8 mouse cellular contexts compared by ENCODE assay signal in the genomic region with DNA sequence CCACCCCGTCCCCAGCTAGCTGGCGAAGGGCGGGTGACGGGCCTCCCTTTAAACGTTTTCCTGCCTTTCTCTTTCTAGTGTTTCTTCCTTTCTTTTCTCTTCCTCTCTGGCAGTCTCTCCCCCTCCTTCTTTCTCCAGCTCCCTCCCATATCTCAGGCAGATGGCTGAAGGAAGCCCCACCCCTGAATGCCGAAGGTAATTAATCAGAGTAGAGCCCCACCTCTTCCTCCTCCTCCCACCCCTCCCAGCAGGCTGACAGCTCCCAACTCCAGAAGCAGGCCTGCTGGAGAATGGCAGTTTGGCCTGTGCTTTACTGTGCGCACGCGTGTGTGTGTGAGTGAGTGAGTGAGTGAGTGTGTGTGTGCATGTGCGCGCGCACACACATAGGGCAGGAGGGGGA.
DNase-seq lines count a peak whose midpoint lies in the region; ATAC-seq and TF ChIP-seq lines count a peak whose summit lies in the region.

No protein-coding gene starts in this region.

- TF ChIP-seq CTCF in kidney, adult 2 months (conservative IDR thresholded peaks at IDR 0.05; ENCODE audit: insufficient read depth, insufficient read length, low read depth, low read length) = peak; percentile 31; the same call in 1 of the 2 replicates

- peak overlapping the region; percentile 69 for H3K4me2 ChIP-seq in limb, embryonic 11.5 days (ENCODE audit: low read depth, severe bottlenecking)
- peak overlapping the region; percentile 96 for H3K4me2 ChIP-seq in midbrain, embryonic 14.5 days (ENCODE audit: low read length)

- peaks cover 2% of the 10 kb centered on the region; the same call in 1 of the 2 replicates for H3K4me1 ChIP-seq in kidney, adult 2 months (ENCODE audit: control insufficient read depth, insufficient read depth, low read length)
- peaks cover 29% of the 10 kb centered on the region for H3K4me1 ChIP-seq in limb, embryonic 11.5 days (ENCODE audit: control insufficient read depth, insufficient read depth, low read length)
- H3K4me1 ChIP-seq in midbrain, embryonic 14.5 days (ENCODE audit: control insufficient read depth, insufficient read depth, low read length) = peaks cover 34% of the 10 kb centered on the region

- H3K9me3 ChIP-seq in limb, embryonic 11.5 days (ENCODE audit: control insufficient read depth, low read length) = no peaks in the 10 kb centered on the region
- H3K9me3 ChIP-seq in midbrain, embryonic 14.5 days (ENCODE audit: control insufficient read depth, low read length) = no peaks in the 10 kb centered on the region

- ATAC-seq in limb, embryonic 11.5 days (ENCODE audit: insufficient number of reproducible peaks, low FRiP score, low TSS enrichment, low read depth) = peak; percentile 85
- ATAC-seq in midbrain, embryonic 14.5 days (ENCODE audit: low FRiP score, low TSS enrichment) = peak; percentile 91

- TF ChIP-seq POLR2A in kidney, adult 2 months (IDR thresholded peaks at IDR 0.05; ENCODE audit: low read depth, low read length) = no peak

- no peaks in the 10 kb centered on the region for H3K27me3 ChIP-seq in kidney, adult 2 months (replicated peaks; ENCODE audit: control insufficient read depth, insufficient read depth, low read length)
- no peaks in the 10 kb centered on the region for H3K27me3 ChIP-seq in limb, embryonic 11.5 days (ENCODE audit: control insufficient read depth, insufficient read depth, low read length)
- no peaks in the 10 kb centered on the region for H3K27me3 ChIP-seq in midbrain, embryonic 14.5 days (ENCODE audit: control insufficient read depth, insufficient read depth, low read length)

- peak overlapping the region; percentile 72 for H3K9ac ChIP-seq in limb, embryonic 11.5 days (ENCODE audit: low read length)
- peak overlapping the region; percentile 96 for H3K9ac ChIP-seq in midbrain, embryonic 14.5 days (replicated peaks; ENCODE audit: low read length)

- 4% methylated on average over 12 of the region's 12 CpGs for WGBS in kidney, adult 2 months
- 2% methylated on average over 12 of the region's 12 CpGs for WGBS in limb, embryonic 11.5 days
- under 1% methylated on average over 12 of the region's 12 CpGs for WGBS in midbrain, embryonic 14.5 days

- H3K4me3 ChIP-seq in kidney, adult 2 months (ENCODE audit: insufficient read depth, low read depth, low read length) = peak overlapping the region; percentile 76
- peak overlapping the region; percentile 43 for H3K4me3 ChIP-seq in limb, embryonic 11.5 days (ENCODE audit: low read depth, low read length)
- H3K4me3 ChIP-seq in midbrain, embryonic 14.5 days (replicated peaks; ENCODE audit: low read depth, low read length) = peak overlapping the region; percentile 73

- peak; percentile 2 to 5 for DNase-seq in spleen, postnatal 36 days (ENCODE audit: low spot score in 2 of 2)
- DNase-seq in spleen, postnatal 14 days (ENCODE audit: low spot score in 2 of 2) = no peak
- DNase-seq in embryo, embryonic 9.5 days (ENCODE audit: extremely low spot score) = peak; percentile 86
- DNase-seq in heart, adult 18-20 months = peak; percentile 84 to 92
- peak; percentile 90 for DNase-seq in kidney, adult 2 months
- DNase-seq in limb, embryonic 11.5 days (ENCODE audit: low spot score) = peak; percentile 85
- DNase-seq in midbrain, embryonic 14.5 days = peak; percentile 92
- DNase-seq in telencephalon, adult 2 months (ENCODE audit: low read depth, low spot score) = peak; percentile 87

- peak overlapping the region; percentile 68 for H3K27ac ChIP-seq in kidney, adult 2 months (ENCODE audit: insufficient read depth, low read depth, low read length)
- H3K27ac ChIP-seq in limb, embryonic 11.5 days (replicated peaks; ENCODE audit: low read depth, low read length) = peak overlapping the region; percentile 87
- peak overlapping the region; percentile 97 for H3K27ac ChIP-seq in midbrain, embryonic 14.5 days (replicated peaks; ENCODE audit: low read depth, low read length)

- H3K36me3 ChIP-seq in kidney, adult 2 months (ENCODE audit: control insufficient read depth, insufficient read depth, low read length) = no peaks in the 10 kb centered on the region
- H3K36me3 ChIP-seq in limb, embryonic 11.5 days (ENCODE audit: control insufficient read depth, insufficient read depth, low read length) = no peaks in the 10 kb centered on the region
- H3K36me3 ChIP-seq in midbrain, embryonic 14.5 days (ENCODE audit: control insufficient read depth, insufficient read depth, low read length) = no peaks in the 10 kb centered on the region

Comparison
In these comparisons a context has a peak if more than half of its experiments do, and no peak if none do; other contexts are left out.
1. DNase-seq: peak in spleen, postnatal 36 days (2 of 2), embryo, embryonic 9.5 days (single experiment), heart, adult 18-20 months (2 of 2), kidney, adult 2 months (single experiment), limb, embryonic 11.5 days (single experiment), midbrain, embryonic 14.5 days (single experiment) and telencephalon, adult 2 months (single experiment); none in spleen, postnatal 14 days (0 of 2).
2. Peak in every context shown above with its lines, with median percentiles within 50 percentile points of each other: H3K27ac ChIP-seq and H3K4me3 ChIP-seq.